Mouse (Mus musculus): ENCODE results near the gene Zfyve28.

DNA sequence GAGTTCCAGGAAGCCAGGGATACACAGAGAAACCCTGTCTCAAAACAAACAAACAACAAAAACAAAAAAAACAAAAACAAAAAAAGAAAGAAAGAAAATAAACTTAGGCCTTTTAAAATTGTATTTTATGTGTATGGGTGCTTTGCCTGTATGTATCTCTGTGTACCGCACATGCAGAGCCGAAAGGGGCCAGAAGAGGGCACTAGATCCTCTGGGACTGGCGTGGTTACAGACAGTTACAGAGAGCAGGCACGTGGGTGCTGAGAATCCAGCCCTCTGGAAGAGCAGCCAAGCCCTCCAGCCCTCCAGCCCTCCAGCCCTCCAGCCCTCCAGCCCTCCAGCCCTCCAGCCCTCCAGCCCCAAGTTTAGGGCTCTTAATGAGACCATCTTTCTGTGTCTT lies 16.5 kb downstream of the Zfyve28 start:
- TF ChIP-seq CTCF (IDR thresholded peaks at IDR 0.05) = peak; percentile 70
- no peak for TF ChIP-seq EP300 (IDR thresholded peaks at IDR 0.05)

Measured in lung, postnatal 0 days (tissue).